Mouse (Mus musculus): ENCODE measurements around the gene Arsb.

DNA sequence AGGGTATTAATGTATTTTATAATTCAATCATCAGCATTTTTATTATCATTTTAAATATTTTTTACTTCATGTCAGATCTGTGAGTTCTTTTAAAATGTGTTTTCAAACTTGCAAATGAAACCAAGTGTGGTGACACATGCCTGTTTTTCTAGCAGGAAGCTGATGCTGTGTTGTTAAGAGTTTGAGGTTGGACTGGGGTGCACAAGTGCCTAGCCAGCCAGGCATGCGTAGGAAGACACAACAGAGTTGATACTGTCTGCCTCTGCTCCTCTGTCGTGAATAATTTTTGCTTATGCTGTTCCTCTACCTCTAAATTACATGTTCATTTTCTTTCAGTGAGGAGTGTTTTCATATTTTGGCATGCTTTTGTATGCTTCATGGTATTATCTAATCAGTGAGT, 122.7 kb downstream of the Arsb start:
- TF ChIP-seq CTCF (IDR thresholded peaks at IDR 0.05; ENCODE audit: borderline replicate concordance, insufficient read depth, low read length): no peak
- no peak for TF ChIP-seq POLR2A (IDR thresholded peaks at IDR 0.05; ENCODE audit: low read depth, low read length)
